Mouse (Mus musculus) left cerebral cortex, adult 6 months (tissue): ENCODE data around the gene Rtn4rl2. TPM values are rescaled to one million over a fixed set of nuclear protein-coding genes. Genes with fewer than 3 reads are reported as not detected.

ENCODE experiments used
- long read RNA-seq, 2 experiments: library from polyadenylated mRNA; unstranded; transcript quantifications; one replicate each; pipeline ENCODE4 v2.0.0; 2019 to 2020
- polyA plus RNA-seq: library from polyadenylated mRNA; unstranded; fragments of <200 nt; fragmentation: Nextera tagmentation; gene quantifications from 2 replicates; pipeline ENCODE4 v1.2.3, GENCODE M21; 2021

The Rtn4rl2 gene
- polyA plus RNA-seq, result 5.6 and 49.3 TPM in 2 replicates
- long read RNA-seq, experiment 1, partial matches to known transcripts, result 3 of 15 reads
- long read RNA-seq, experiment 1, other reads (novel, unspliced or antisense), result 8 of 15 reads
- long read RNA-seq, experiment 2, partial matches to known transcripts, result 0 of 1 reads
- long read RNA-seq, experiment 2, other reads (novel, unspliced or antisense), result 1 of 1 reads

DNA sequence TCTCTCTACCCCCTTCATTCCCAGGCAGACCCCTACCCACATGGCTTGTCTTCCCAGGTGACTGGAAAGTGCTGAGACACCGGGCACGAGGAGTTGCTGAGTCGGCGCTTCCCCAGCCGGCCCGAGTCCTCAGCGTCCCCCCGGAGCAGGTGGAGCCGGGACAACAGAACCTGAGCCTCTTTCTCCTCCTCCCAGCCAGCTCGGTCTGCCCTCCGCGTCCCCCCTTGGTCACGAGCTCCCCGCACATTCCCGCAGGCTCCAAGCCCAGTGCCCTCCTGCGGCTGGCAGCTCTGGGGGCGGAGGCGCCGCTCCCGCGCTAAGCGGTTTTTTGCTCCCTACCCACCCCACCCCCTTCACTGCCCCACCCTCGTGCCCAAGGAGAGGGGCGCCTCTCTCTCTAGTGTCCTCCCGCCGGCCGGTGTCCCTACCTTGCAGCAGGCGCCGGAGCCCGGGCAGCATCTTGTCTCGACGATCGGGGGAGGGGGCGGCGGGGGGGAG is at the start of gene Rtn4rl2:
Rtn4rl2 (minus strand) TSS at position 477 of the 498 bp plus-strand sequence.

DNA sequence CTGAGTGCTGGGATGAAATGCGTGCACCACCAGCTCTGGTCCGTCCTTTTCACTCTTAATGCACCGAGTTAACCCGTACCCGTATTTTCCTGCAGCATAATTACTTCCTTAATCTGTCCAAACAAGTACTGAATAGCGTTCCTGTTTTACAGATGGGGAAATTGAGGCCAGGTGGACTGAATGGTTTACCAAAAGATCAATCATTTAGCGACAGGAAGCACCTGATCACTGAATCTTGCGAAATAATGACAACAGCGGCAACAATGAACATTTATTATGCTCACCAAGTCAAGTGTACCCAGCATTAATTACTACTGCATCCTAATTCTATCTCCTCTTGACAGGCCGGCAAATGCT is 47.9 kb downstream of the Rtn4rl2 start, which contains the start of gene Slc43a1:
Slc43a1 (plus strand) TSS at position 258 of the 357 bp plus-strand sequence.

DNA sequence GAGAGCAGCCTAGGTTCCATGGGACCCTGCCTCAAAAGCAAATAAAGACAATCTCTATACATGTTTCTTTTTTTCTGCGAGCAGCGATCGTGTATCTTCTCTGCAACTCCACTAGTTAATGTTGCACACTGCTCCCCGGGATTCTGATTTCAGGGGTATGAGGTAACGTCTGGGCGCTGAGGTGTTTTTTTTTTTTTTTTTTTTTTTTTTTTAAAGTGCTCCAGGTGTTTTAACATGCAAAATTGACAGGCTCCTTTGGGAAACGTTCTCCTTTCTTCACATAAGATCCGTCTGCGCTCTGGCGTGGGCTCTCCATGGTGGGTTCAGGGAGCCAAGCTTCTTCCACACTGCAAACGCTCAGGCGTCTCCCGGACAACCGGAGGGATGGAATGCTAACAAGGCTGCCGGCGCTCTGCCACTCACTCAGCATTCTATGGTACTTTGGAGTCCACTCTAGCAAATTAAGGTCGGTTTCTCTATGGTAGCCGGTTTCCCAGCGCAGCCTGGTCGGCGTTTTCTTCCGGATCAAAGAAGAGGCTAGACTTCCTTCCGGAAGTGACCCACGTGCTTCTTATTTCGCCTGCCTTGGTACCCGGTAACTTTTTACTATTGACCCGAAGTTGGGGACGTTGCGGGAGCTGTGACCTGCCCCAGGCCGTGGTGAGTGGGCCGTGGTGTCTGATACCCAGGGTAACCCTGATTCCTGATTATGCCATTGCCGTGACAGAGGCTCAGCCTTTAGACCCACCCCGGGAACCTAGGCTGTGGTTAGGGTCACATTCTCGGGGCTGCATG is 59.8 kb downstream of the Rtn4rl2 start, which contains the start of gene Timm10:
Timm10 (plus strand) TSS at position 510 of the 795 bp plus-strand sequence.

DNA sequence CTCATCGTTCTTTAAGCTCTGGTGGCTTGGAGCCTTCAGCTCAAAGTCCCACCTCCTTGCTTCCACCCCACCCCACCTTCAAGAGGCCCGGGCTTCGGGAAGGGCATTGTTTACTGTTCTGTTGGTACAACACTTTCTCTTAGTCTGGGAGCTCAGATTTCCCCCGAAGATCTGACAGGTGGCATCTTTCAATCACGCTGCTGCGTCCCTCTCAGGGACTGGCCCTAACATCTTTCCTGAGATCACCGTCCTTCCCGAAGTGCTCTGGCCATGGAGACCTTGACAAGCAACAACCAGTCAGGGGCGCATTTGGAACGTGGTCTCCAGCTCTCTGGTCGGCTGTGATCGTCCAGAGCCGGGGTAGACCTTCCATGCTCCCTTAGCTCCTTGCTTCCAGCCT is 64.0 kb downstream of the Rtn4rl2 start, which contains the start of gene Smtnl1:
Smtnl1 (minus strand) TSS at position 101 of the 400 bp plus-strand sequence.

Other genes starting within 250 kb of the Rtn4rl2 start
- gene Ctnnd1, start 235.9 kb downstream of the Rtn4rl2 start, polyA plus RNA-seq, result 5.0 and 5.6 TPM in 2 replicates
- gene Btbd18, start 227.6 kb downstream of the Rtn4rl2 start, polyA plus RNA-seq, result 0.06 TPM in 1 of 2 replicates, not detected in the other
- gene Selenoh, start 215.9 kb downstream of the Rtn4rl2 start, polyA plus RNA-seq, result 94.1 and 109 TPM in 2 replicates
- gene Gm28635, start 208.7 kb downstream of the Rtn4rl2 start, polyA plus RNA-seq, result not detected in 2 replicates
- gene Med19, start 208.3 kb downstream of the Rtn4rl2 start, polyA plus RNA-seq, result 14.4 and 25.0 TPM in 2 replicates
- gene Tmx2, start 207.6 kb downstream of the Rtn4rl2 start, polyA plus RNA-seq, result 239 and 350 TPM in 2 replicates
- 5.5 and 8.0 TPM in 2 replicates for gene Zdhhc5, start 171.5 kb downstream of the Rtn4rl2 start, polyA plus RNA-seq
- gene Clp1, start 159.4 kb downstream of the Rtn4rl2 start, polyA plus RNA-seq, result 10.4 and 10.5 TPM in 2 replicates
- gene Ypel4, start 152.7 kb downstream of the Rtn4rl2 start, polyA plus RNA-seq, result 19.6 and 26.9 TPM in 2 replicates
- gene Gm19426, start 143.1 kb downstream of the Rtn4rl2 start, polyA plus RNA-seq, result 0.70 and 1.2 TPM in 2 replicates
- 9.7 and 14.3 TPM in 2 replicates for gene Serping1, start 111.3 kb downstream of the Rtn4rl2 start, polyA plus RNA-seq
- gene Ube2l6, start 87.9 kb downstream of the Rtn4rl2 start, polyA plus RNA-seq, result 7.5 and 12.5 TPM in 2 replicates
- not detected in 2 replicates for gene Smtnl1, start 64.1 kb downstream of the Rtn4rl2 start, polyA plus RNA-seq
- gene Timm10, start 59.7 kb downstream of the Rtn4rl2 start, polyA plus RNA-seq, result 174 and 190 TPM in 2 replicates
- gene Slc43a1, start 47.9 kb downstream of the Rtn4rl2 start, polyA plus RNA-seq, result 0.14 and 0.29 TPM in 2 replicates
- gene Slc43a3, start 49.9 kb upstream of the Rtn4rl2 start, polyA plus RNA-seq, result 0.51 and 0.83 TPM in 2 replicates
- not detected in 2 replicates for gene Prg2, start 93.8 kb upstream of the Rtn4rl2 start, polyA plus RNA-seq
- gene Prg3, start 101.5 kb upstream of the Rtn4rl2 start, polyA plus RNA-seq, result not detected in 2 replicates
- gene Ssrp1, start 150.5 kb upstream of the Rtn4rl2 start, polyA plus RNA-seq, result 29.3 and 42.0 TPM in 2 replicates
- 0.28 and 0.43 TPM in 2 replicates for gene P2rx3, start 150.8 kb upstream of the Rtn4rl2 start, polyA plus RNA-seq
- 5.7 and 7.8 TPM in 2 replicates for gene Tnks1bp1, start 161.3 kb upstream of the Rtn4rl2 start, polyA plus RNA-seq
- 0.13 TPM in 1 of 2 replicates, not detected in the other for gene Aplnr, start 249.5 kb upstream of the Rtn4rl2 start, polyA plus RNA-seq